Mouse (Mus musculus) liver, embryonic 12.5 days (tissue): ENCODE measurements around the gene Olfr295. TPM values are rescaled to one million over a fixed set of nuclear protein-coding genes. Genes with fewer than 3 reads are reported as not detected.

Source experiments
- ATAC-seq: fragments of 200-750 bp; cut with Nextera tagmentation; 2 replicates; pipeline ENCODE4 v1.8.0; 2017; ENCODE audit warnings: moderate number of reproducible peaks, mild to moderate bottlenecking, moderate library complexity
- H3K27ac ChIP-seq: fragments of 300-500 bp; sonication (generic); 2 replicates; pipeline ENCODE4 v1.5.1; 2016; ENCODE audit warnings: mild to moderate bottlenecking
- H3K27me3 ChIP-seq: fragments of 300-500 bp; sonication (generic); replicated peaks from 2 replicates; pipeline ENCODE4 v1.6.1; 2016; ENCODE audit warnings: mild to moderate bottlenecking, moderate library complexity
- H3K36me3 ChIP-seq: fragments of 300-500 bp; sonication (generic); 2 replicates; pipeline ENCODE4 v1.6.1; 2016; ENCODE audit warnings: mild to moderate bottlenecking, moderate library complexity
- H3K4me1 ChIP-seq: fragments of 300-500 bp; sonication (generic); 2 replicates; pipeline ENCODE4 v1.6.1; 2016
- H3K4me2 ChIP-seq: fragments of 300-500 bp; sonication (generic); 2 replicates; pipeline ENCODE4 v1.6.1; 2016; ENCODE audit warnings: mild to moderate bottlenecking, moderate library complexity
- H3K4me3 ChIP-seq: fragments of 300-500 bp; sonication (generic); 2 replicates; pipeline ENCODE4 v1.5.1; 2016; ENCODE audit warnings: mild to moderate bottlenecking, moderate library complexity
- H3K9ac ChIP-seq: fragments of 300-500 bp; sonication (generic); 2 replicates; pipeline ENCODE4 v1.6.1; 2016; ENCODE audit warnings: mild to moderate bottlenecking, moderate library complexity
- H3K9me3 ChIP-seq: fragments of 300-500 bp; sonication (generic); replicated peaks from 2 replicates; pipeline ENCODE4 v1.6.1; 2016; ENCODE audit warnings: mild to moderate bottlenecking, moderate library complexity
- WGBS: fragments of 180-500 bp; shearing (Covaris S2); methylation state at CpG from one replicate; pipeline ENCODE4 v1.1.7; 2016; ENCODE audit not compliant: insufficient replicate concordance; 5-methylcytosine and 5-hydroxymethylcytosine counted together
- polyA plus RNA-seq: library from polyadenylated mRNA; unstranded; fragments of >200 nt; fragmentation: Nextera tagmentation; extraction: Ambion mirVana; gene quantifications from 2 replicates; pipeline ENCODE4 v1.2.1, GENCODE M21; 2016

Gene Olfr295
- polyA plus RNA-seq = not detected in 2 replicates

DNA sequence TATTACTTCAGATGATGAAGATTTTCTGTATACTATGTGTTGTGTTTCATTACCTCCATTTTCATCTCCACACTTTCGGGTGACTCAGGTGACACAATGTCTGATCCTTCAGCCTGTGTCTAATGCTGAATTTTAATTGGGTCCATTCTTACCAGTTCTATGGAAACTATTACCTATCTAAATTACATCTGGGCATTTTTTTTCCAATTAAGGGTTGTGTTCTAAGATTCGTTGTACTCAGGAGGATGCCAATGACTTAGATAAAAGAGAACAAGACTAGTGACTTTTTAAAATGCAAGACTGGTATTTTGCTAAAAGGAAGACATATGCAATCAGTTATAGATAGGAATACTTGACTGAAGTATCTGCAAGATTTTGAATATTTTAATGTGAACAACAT is at the start of gene Olfr295:
Gene Olfr295, plus strand, starts transcription at position 301 of the 400 bp plus-strand sequence.
- Histone ChIP-seq H3K9ac (no peak within 1 kb of the TSS), H3K4me2 (no peak within 1 kb of the TSS), H3K9me3 (no peaks in the 10 kb centered on the region), H3K27ac (no peak within 1 kb of the TSS), H3K27me3 (no peaks in the 10 kb centered on the region), H3K4me1 (no peaks in the 10 kb centered on the region), H3K4me3 (no peak within 1 kb of the TSS), H3K36me3 (no peaks in the 10 kb centered on the region)
- WGBS = 68% methylated on average over 2 of the region's 2 CpGs
- ATAC-seq = no peak

DNA sequence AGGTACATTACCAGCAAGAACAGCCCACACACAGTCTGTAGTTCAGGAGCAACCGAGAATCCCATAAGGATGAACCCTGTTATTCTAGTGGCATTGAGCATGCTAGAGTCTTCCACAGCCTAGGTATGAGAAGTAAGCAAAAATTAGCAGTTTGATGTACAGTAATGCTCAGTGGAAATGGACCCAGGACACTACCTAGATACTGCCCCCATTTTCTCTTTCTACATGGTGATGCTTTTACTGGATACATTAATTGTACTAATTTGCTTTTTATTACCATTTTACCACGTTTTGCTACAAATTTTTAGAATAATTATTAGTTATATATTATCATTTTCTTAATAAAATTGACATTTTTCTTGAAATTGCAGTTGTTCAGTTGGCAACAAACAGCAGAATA is 32.9 kb downstream of the Olfr295 start, which contains the start of gene Olfr294:
Gene Olfr294, minus strand, starts transcription at position 101 of the 400 bp plus-strand sequence.
- ATAC-seq = no peak
- Histone ChIP-seq H3K36me3 (no peaks in the 10 kb centered on the region), H3K4me1 (no peaks in the 10 kb centered on the region), H3K4me3 (no peak within 1 kb of the TSS), H3K4me2 (no peak within 1 kb of the TSS), H3K27me3 (no peaks in the 10 kb centered on the region), H3K9ac (no peak within 1 kb of the TSS), H3K27ac (no peak within 1 kb of the TSS), H3K9me3 (no peaks in the 10 kb centered on the region)
- 49% methylated on average over 2 of the region's 2 CpGs for WGBS

Other genes with a start within 250 kb of the Olfr295 start
- gene Olfr307, start 246.3 kb upstream of the Olfr295 start, polyA plus RNA-seq = not detected in 2 replicates
- not detected in 2 replicates for gene Olfr305, start 216.9 kb upstream of the Olfr295 start, polyA plus RNA-seq
- not detected in 2 replicates for gene Olfr304, start 197.2 kb upstream of the Olfr295 start, polyA plus RNA-seq
- not detected in 2 replicates for gene Olfr303, start 186.1 kb upstream of the Olfr295 start, polyA plus RNA-seq
- not detected in 2 replicates for gene Olfr301, start 180.0 kb upstream of the Olfr295 start, polyA plus RNA-seq
- not detected in 2 replicates for gene Olfr299, start 123.9 kb upstream of the Olfr295 start, polyA plus RNA-seq
- gene Olfr298, start 91.4 kb upstream of the Olfr295 start, polyA plus RNA-seq = not detected in 2 replicates
- gene Olfr297, start 63.9 kb upstream of the Olfr295 start, polyA plus RNA-seq = not detected in 2 replicates
- not detected in 2 replicates for gene Olfr294, start 32.8 kb downstream of the Olfr295 start, polyA plus RNA-seq
- gene Olfr293, start 65.2 kb downstream of the Olfr295 start, polyA plus RNA-seq = not detected in 2 replicates
- gene Olfr292, start 104.5 kb downstream of the Olfr295 start, polyA plus RNA-seq = not detected in 2 replicates
- gene Folh1, start 192.1 kb downstream of the Olfr295 start, polyA plus RNA-seq = not detected in 2 replicates
- gene Vmn2r77, start 211.2 kb downstream of the Olfr295 start, polyA plus RNA-seq = not detected in 2 replicates